Mouse (Mus musculus): Measurements from ENCODE around the gene Trappc2l. TPM values are rescaled to one million over a fixed set of nuclear protein-coding genes. Genes with fewer than 3 reads are reported as not detected.
"Not testable (repeated sequence)": the region's sequence is repeated elsewhere in the genome, so short reads cannot be mapped to it uniquely, and the experiment has no call there.

The Trappc2l gene
- polyA plus RNA-seq, 1 experiment from 2014 or later: 26.7 TPM

DNA sequence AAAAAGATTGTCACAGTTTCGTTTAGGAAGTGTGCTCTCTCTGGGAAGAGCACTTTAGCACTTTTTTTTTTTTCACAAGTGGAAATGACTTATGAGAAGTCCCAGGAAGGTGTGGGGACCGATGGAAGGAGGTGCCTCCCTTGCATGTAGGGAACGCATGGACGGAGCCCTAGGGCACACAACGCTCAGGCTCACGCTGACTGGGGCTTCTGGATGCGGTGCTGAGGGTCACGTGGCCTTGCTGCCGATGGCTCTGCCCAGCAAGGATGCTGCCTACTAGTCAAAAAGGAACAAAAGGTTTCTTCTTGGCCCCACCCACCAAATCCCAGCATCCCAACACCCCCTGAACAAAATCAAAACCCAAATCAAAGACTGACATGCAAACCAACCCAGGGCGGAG is 17.9 kb downstream of the Trappc2l start:
- WGBS (ENCODE audit: insufficient replicate concordance): 78% methylated on average over 10 of the region's 10 CpGs
- Histone ChIP-seq H3K27me3 (0 out of 2 replicates have a peak, but pooled peaks cover 2% of the 10 kb centered on the region), H3K4me2 (no peak overlapping the region), H3K4me1 (replicated peaks) (peaks cover 11% of the 10 kb centered on the region; the same call in 1 of the 2 replicates), H3K27ac (no peak overlapping the region), H3K9me3 (replicated peaks) (no peaks in the 10 kb centered on the region), H3K4me3 (replicated peaks) (no peak overlapping the region), H3K36me3 (peaks cover 49% of the 10 kb centered on the region), H3K9ac (no peak overlapping the region)
- ATAC-seq (ENCODE audit: low read depth): no peak
- DNase-seq: no peak

DNA sequence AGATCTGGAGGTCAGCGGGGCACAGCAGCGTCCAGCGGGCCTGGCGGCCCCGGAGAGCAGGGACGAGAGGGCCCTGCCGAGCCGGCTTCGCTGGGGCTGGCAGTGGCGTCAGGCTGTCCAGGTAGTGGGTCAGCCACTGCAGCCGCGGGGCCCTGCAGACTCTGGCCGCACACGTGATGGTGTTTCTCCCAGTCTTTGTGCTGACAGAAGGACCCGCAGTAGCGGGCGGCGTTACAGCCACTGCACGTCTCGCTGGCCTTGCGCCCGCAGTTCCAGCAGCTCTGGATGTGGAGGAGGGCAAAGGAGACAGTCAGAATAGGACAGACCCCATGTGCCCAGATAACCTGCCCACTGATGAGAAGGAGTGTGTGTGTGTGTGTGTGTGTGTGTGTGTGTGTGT is 19.3 kb downstream of the Trappc2l start:
- no peak overlapping the region for H3K4me3 ChIP-seq (replicated peaks)
- H3K9ac ChIP-seq: no peak overlapping the region
- H3K27ac ChIP-seq: no peak overlapping the region
- H3K9me3 ChIP-seq (replicated peaks): no peaks in the 10 kb centered on the region
- H3K4me1 ChIP-seq (replicated peaks): peaks cover 20% of the 10 kb centered on the region
- H3K4me2 ChIP-seq: no peak overlapping the region
- peaks cover 62% of the 10 kb centered on the region for H3K36me3 ChIP-seq
- 0 out of 2 replicates have a peak, but pooled peaks cover 2% of the 10 kb centered on the region for H3K27me3 ChIP-seq
- ATAC-seq (ENCODE audit: low read depth) (no peak), DNase-seq (no peak)
- 77% methylated on average over 22 of the region's 22 CpGs for WGBS (ENCODE audit: insufficient replicate concordance)

DNA sequence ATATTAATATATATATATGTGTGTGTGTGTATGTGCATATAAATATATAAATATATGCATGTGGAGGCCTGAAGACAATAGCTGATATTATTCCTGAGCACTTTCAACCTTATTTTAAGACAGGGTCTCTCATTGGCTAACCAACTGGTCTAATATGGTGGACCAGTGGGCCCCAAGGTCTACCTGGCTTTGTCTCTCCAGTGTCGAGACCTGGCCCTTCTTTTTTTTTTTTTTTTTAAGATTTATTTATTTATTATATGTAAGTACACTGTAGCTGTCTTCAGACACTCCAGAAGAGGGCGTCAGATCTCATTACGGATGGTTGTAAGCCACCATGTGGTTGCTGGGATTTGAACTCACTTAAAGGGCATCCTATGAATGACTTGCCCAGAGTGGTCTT is 20.7 kb downstream of the Trappc2l start:
- H3K27me3 ChIP-seq; H3K4me3 ChIP-seq (replicated peaks); H3K9me3 ChIP-seq (replicated peaks); H3K27ac ChIP-seq; H3K4me2 ChIP-seq; ATAC-seq (ENCODE audit: low read depth); H3K9ac ChIP-seq; DNase-seq: not testable (repeated sequence)
- H3K4me1 ChIP-seq (replicated peaks): peaks cover 29% of the 10 kb centered on the region
- H3K36me3 ChIP-seq: peaks cover 72% of the 10 kb centered on the region
- WGBS (ENCODE audit: insufficient replicate concordance): 64% methylated on average over 3 of the region's 3 CpGs

DNA sequence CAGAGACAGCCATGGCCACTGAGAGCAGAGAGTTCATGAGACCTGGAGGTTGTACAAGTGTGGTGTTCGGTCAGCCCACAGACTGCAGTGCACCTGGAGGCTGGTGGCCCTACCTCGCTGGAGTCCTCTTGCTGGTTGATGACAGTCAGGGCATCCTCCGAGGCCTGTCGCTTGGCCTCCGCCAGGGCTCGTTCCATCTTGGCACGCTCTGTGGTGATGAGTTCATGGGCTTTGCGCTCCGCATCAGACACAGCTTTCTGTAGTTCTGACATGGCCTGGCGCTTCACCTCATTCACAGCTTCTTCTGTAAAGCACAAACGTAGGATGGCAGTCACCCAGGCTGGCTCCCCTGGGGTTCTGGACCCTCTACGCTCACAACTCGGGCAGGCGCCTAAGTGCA is 21.8 kb downstream of the Trappc2l start:
- Histone ChIP-seq H3K9ac (no peak overlapping the region), H3K27me3 (0 out of 2 replicates have a peak, but pooled peaks cover 2% of the 10 kb centered on the region), H3K27ac (no peak overlapping the region), H3K9me3 (replicated peaks) (no peaks in the 10 kb centered on the region), H3K4me1 (replicated peaks) (peaks cover 33% of the 10 kb centered on the region), H3K36me3 (peaks cover 80% of the 10 kb centered on the region), H3K4me2 (no peak overlapping the region), H3K4me3 (replicated peaks) (no peak overlapping the region)
- WGBS (ENCODE audit: insufficient replicate concordance): 90% methylated on average over 14 of the region's 14 CpGs
- ATAC-seq (ENCODE audit: low read depth): no peak
- DNase-seq: no peak

DNA sequence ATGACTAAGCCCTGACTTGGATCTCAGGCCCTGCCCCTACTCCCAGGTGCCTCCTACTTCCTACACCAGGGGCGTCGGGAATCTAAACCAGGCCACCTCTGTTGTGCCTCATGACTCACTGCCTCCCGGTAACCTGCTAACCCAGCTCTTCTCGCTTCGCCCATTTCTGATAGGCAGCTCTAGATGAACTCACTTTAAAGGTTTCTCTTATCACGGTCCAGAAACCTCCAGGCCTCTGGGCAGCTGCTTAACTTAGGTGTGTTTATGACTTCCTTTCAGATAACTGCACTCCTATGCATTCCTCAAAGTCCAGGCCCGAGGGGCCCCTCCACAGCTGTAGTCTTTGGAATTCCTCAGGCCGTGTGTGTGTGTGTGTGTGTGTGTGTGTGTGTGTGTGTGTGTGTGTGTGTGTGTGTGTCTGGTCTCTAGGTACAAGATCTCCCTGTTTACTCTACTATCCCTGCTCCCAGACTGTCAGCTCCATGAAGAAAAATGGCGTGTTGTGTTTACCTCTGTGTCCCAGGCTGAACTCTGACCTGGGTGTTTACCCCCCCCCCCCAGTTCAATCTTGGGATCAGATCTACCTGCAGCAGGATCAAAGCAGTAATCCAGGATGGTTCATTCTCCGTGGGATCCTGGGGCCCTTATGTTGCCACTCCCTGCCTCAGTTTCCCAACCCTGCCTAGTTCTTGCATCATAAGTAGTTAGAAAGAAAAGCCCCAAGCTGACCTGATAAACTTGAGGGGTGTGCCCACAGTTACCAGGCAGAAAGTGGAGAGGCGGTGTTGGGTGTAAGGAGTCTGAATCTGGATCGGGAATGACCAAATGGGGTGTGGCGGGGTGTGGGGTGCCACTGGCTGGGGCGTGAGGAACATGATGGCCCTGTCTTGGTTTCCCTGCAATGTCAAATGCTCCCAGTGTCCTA is 24.7 kb downstream of the Trappc2l start:
- Histone ChIP-seq H3K4me3 (replicated peaks) (peak overlapping the region; percentile 3; the same call in 1 of the 2 replicates), H3K9me3 (replicated peaks) (no peaks in the 10 kb centered on the region), H3K36me3 (peaks cover 84% of the 10 kb centered on the region), H3K4me2 (peak overlapping the region; percentile 49), H3K4me1 (replicated peaks) (peaks cover 51% of the 10 kb centered on the region), H3K9ac (peak overlapping the region; percentile 49), H3K27ac (peak overlapping the region; percentile 83), H3K27me3 (no peaks in the 10 kb centered on the region)
- DNase-seq: peak; percentile 60
- peak; percentile 88 for ATAC-seq (ENCODE audit: low read depth)
- WGBS (ENCODE audit: insufficient replicate concordance): 39% methylated on average over 14 of the region's 14 CpGs

DNA sequence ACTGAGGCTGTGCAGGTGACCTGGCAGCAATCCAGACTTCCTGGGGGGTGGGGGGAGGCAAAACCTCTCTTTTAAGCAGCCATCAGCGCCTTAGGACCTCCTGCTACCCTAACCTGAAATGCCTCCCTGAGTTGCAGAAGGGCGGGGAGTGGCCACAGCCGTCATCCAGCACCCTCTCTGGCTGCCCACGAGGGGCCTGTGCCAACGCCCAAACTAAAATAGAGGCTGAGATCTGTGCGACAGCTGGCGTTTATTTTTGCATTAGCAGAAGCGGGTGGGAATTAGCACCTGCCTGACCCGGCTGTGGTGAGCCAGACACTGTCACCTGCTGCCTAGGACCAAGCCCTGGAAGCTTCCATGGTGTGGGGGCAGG is 25.3 kb downstream of the Trappc2l start:
- ATAC-seq (ENCODE audit: low read depth) (no peak), DNase-seq (no peak)
- H3K27ac ChIP-seq: peak overlapping the region; percentile 83
- H3K36me3 ChIP-seq: peaks cover 89% of the 10 kb centered on the region
- no peak overlapping the region for H3K4me3 ChIP-seq (replicated peaks)
- H3K4me2 ChIP-seq: peak overlapping the region; percentile 49
- H3K9me3 ChIP-seq (replicated peaks): no peaks in the 10 kb centered on the region
- peaks cover 51% of the 10 kb centered on the region for H3K4me1 ChIP-seq (replicated peaks)
- 58% methylated on average over 9 of the region's 9 CpGs for WGBS (ENCODE audit: insufficient replicate concordance)
- H3K9ac ChIP-seq: peak overlapping the region; percentile 49; the same call in 1 of the 2 replicates
- no peaks in the 10 kb centered on the region for H3K27me3 ChIP-seq

DNA sequence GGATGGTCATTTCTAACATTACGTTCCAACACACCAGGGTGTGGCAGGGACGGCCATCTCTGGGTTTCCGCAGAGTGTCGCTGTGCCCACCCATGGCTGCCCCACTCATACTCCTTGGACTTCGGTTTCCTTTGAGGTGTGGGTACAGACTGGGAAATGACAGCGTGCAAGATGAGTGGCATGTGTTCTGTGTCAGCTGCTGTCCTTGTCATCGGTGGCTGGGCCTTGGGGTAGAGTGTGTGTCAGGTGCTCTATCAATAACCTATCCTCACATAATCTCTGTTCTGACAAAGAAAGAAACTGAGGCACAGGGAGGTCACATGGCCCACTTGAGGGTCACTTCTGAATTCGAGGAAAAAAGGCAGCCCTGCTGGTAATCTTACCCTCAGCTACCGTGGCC is 25.8 kb downstream of the Trappc2l start:
- Histone ChIP-seq H3K4me1 (replicated peaks) (peaks cover 51% of the 10 kb centered on the region), H3K27ac (peak overlapping the region; percentile 83), H3K9me3 (replicated peaks) (no peaks in the 10 kb centered on the region), H3K4me3 (replicated peaks) (no peak overlapping the region), H3K4me2 (peak overlapping the region; percentile 49; the same call in 1 of the 2 replicates), H3K36me3 (peaks cover 90% of the 10 kb centered on the region), H3K9ac (peak overlapping the region; percentile 49; the same call in 1 of the 2 replicates), H3K27me3 (no peaks in the 10 kb centered on the region)
- DNase-seq (no peak), ATAC-seq (ENCODE audit: low read depth) (no peak)
- 87% methylated on average over 9 of the region's 9 CpGs for WGBS (ENCODE audit: insufficient replicate concordance)

DNA sequence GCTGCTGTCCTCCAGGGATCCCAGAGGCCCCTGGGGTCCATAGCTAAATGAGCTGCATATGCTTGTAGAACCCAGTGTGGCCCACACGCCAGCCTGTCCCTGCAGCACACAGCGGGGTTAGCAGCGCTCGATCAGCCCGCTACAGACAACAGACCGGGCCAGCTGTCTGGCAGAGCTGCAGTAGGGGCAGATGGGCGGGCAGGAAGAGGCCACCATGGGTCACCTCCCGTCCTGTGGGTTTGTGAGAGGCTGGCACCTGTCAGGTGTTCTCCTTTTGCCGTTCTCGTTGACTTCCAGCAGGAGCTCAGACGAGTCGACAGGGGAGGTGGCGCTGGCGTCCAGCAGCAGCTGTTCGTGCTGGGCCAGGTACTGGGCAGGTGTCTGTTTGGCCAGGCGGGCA is 27.2 kb downstream of the Trappc2l start:
- peaks cover 88% of the 10 kb centered on the region for H3K36me3 ChIP-seq
- H3K4me3 ChIP-seq (replicated peaks): no peak overlapping the region
- H3K4me2 ChIP-seq: no peak overlapping the region
- H3K27me3 ChIP-seq: no peaks in the 10 kb centered on the region
- ATAC-seq (ENCODE audit: low read depth) (no peak), DNase-seq (no peak)
- WGBS (ENCODE audit: insufficient replicate concordance): 91% methylated on average over 16 of the region's 16 CpGs
- H3K9ac ChIP-seq: no peak overlapping the region
- no peaks in the 10 kb centered on the region for H3K9me3 ChIP-seq (replicated peaks)
- H3K4me1 ChIP-seq (replicated peaks): peaks cover 51% of the 10 kb centered on the region
- no peak overlapping the region for H3K27ac ChIP-seq

DNA sequence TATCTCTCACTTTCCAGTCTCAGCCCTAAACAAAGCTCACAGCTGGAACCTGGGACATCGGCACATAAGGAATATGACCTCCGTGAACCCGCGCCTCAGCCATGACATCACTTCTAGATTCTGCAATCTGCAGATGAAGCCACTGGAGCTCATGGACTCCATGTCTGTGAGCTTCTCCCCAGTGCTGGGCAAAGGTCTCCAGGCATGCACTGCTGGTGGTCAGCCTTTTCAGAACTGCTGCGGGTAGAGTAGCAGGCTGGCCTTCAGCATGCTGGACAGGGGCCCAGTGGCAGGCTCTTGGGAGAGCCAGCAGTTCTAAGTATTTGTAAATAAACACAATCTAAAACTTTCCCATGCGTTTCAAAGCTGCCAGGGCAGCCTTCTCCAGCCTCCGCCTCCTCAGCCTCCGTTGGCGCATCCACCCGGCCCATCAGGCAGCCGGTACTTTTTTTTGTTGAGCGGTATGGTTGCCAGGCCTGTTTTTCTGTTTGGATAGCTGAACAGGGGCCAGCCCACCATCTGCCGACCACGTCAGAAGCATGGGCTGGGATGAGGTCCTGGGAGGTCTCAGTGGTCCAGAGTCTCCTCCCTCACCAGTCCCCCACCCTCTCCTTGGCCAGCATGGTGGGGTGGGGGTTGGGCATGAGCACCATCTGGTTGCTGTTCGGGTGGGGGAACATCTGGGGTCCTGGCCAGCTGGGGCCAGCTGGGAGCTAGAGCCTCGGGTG is 28.2 kb downstream of the Trappc2l start:
- H3K27me3 ChIP-seq: no peaks in the 10 kb centered on the region
- DNase-seq (no peak), ATAC-seq (ENCODE audit: low read depth) (no peak)
- no peak overlapping the region; the same call in 1 of the 2 replicates for H3K27ac ChIP-seq
- 76% methylated on average over 16 of the region's 16 CpGs for WGBS (ENCODE audit: insufficient replicate concordance)
- no peak overlapping the region for H3K4me2 ChIP-seq
- peaks cover 79% of the 10 kb centered on the region for H3K36me3 ChIP-seq
- peaks cover 51% of the 10 kb centered on the region for H3K4me1 ChIP-seq (replicated peaks)
- no peak overlapping the region for H3K4me3 ChIP-seq (replicated peaks)
- H3K9ac ChIP-seq: no peak overlapping the region
- H3K9me3 ChIP-seq (replicated peaks): no peaks in the 10 kb centered on the region

DNA sequence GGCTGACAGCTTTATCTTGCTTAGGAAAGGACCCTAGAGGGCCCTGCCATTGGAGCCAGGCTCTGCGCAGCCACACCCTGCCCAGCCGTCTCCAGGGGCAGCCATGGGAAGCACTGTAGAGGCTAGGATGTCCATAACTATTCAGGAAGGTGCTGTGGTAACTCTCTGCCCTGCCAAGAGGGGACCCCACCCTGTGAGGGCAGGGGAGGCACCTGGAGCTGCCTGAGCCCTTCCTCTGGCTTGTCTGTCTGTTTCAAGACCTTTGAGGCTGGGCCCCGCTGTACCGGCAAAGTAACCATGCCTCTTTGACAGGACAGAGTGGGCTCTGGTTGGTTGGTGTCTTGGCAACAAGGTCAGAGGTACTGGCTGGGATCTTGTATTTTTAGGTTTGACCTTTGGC is 29.4 kb downstream of the Trappc2l start:
- Histone ChIP-seq H3K9ac (no peak overlapping the region), H3K36me3 (peaks cover 71% of the 10 kb centered on the region), H3K4me3 (replicated peaks) (no peak overlapping the region), H3K27me3 (no peaks in the 10 kb centered on the region), H3K4me1 (replicated peaks) (peaks cover 40% of the 10 kb centered on the region), H3K27ac (no peak overlapping the region), H3K4me2 (no peak overlapping the region), H3K9me3 (replicated peaks) (no peaks in the 10 kb centered on the region)
- 83% methylated on average over 4 of the region's 4 CpGs for whole genome bisulfite sequencing (ENCODE audit: insufficient replicate concordance)
- DNase-seq: no peak
- ATAC-seq (ENCODE audit: low read depth): no peak

DNA sequence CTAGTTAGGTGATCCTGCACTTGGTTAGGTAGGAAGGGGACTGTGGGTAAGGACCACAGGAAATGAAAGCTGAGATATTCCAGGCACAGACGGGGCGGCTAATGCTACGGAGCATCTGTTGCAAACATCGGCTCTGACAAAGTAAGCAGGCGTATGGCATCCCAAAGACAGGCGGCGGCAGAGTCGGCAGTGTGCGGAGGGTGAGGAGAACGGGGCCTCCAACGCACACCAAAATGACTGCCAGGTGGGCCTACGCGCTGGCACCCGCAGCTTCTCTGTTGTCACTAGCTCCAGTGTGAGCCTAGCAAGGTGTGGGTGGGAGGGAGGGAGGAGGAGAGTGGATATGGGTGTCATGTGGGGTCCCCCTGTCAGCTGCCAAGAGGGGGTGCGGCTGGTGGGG is 30.0 kb downstream of the Trappc2l start:
- Histone ChIP-seq H3K4me1 (replicated peaks) (peaks cover 35% of the 10 kb centered on the region), H3K4me2 (no peak overlapping the region), H3K9ac (no peak overlapping the region), H3K36me3 (peaks cover 74% of the 10 kb centered on the region), H3K4me3 (replicated peaks) (no peak overlapping the region), H3K27me3 (no peaks in the 10 kb centered on the region), H3K9me3 (replicated peaks) (no peaks in the 10 kb centered on the region), H3K27ac (no peak overlapping the region)
- no peak for ATAC-seq (ENCODE audit: low read depth)
- WGBS (ENCODE audit: insufficient replicate concordance): 94% methylated on average over 15 of the region's 15 CpGs
- DNase-seq: no peak

All from liver, embryonic 13.5 days (tissue).